In the genomic region with DNA sequence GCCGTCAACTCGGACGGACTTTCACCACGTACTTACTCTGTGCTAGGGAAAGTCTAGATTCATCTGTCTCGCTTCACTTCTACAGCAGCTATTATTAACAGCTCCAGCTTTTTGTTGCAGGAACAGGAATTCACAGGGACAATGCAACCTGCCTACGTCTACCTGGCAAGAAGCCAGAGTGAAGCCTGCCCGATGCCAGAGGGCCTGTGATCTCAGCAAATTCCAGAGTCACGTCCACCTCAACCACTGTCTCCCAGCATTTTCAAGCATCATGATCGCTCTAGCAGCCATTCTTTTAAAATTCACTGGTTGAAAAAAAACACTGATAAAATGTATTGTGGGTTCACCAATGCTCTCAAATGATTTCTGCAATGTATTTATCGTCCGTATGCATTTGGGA, we compare ENCODE assay signal across 21 mouse cellular contexts. TPM values are rescaled to one million over a fixed set of nuclear protein-coding genes. Genes with fewer than 3 reads are reported as not detected.
DNase-seq lines count a peak whose midpoint lies in the region; ATAC-seq and TF ChIP-seq lines count a peak whose summit lies in the region.
"Had no signal": no experiment of that assay in that cellular context is flagged by ENCODE, and none has a peak within 500 bp of the region (broad histone marks: within the 10 kb centered on the region; RNA-seq: fewer than 3 reads in every experiment).

No protein-coding gene starts in this region.

- no peaks in the 10 kb centered on the region for H3K9me3 ChIP-seq in heart, embryonic 13.5 days
- H3K9me3 ChIP-seq in heart, postnatal 0 days (replicated peaks; ENCODE audit: control insufficient read depth, low read length), result no peaks in the 10 kb centered on the region
- no peaks in the 10 kb centered on the region for H3K9me3 ChIP-seq in midbrain, embryonic 14.5 days (ENCODE audit: control insufficient read depth, low read length)
- H3K9me3 ChIP-seq: embryonic facial prominence, embryonic 13.5 days; forebrain, embryonic 13.5 days; hindbrain, embryonic 13.5 days had no signal

- H3K4me1 ChIP-seq in heart, embryonic 13.5 days, result peaks cover 8% of the 10 kb centered on the region; the same call in 1 of the 2 replicates
- peaks cover 6% of the 10 kb centered on the region; the same call in 1 of the 2 replicates for H3K4me1 ChIP-seq in heart, postnatal 0 days (ENCODE audit: control insufficient read depth, insufficient read depth)
- no peaks in the 10 kb centered on the region for H3K4me1 ChIP-seq in midbrain, embryonic 14.5 days (ENCODE audit: control insufficient read depth, insufficient read depth, low read length)
- H3K4me1 ChIP-seq: embryonic facial prominence, embryonic 13.5 days; hindbrain, embryonic 13.5 days had no signal

- peak overlapping the region; percentile 30 for H3K4me2 ChIP-seq in heart, embryonic 13.5 days
- H3K4me2 ChIP-seq in heart, postnatal 0 days (ENCODE audit: low read depth, low read length), result peak overlapping the region; percentile 42; the same call in 1 of the 2 replicates
- no peak overlapping the region for H3K4me2 ChIP-seq in midbrain, embryonic 14.5 days (ENCODE audit: low read length)
- H3K4me2 ChIP-seq: embryonic facial prominence, embryonic 13.5 days; forebrain, embryonic 13.5 days; hindbrain, embryonic 13.5 days had no signal

- no peak for TF ChIP-seq EP300 in heart, postnatal 0 days (IDR thresholded peaks at IDR 0.05; ENCODE audit: low read depth)

- no peaks in the 10 kb centered on the region for H3K36me3 ChIP-seq in heart, embryonic 13.5 days
- H3K36me3 ChIP-seq in heart, postnatal 0 days (replicated peaks; ENCODE audit: control insufficient read depth, insufficient read depth, low read length), result no peaks in the 10 kb centered on the region
- H3K36me3 ChIP-seq in midbrain, embryonic 14.5 days (ENCODE audit: control insufficient read depth, insufficient read depth, low read length), result no peaks in the 10 kb centered on the region
- H3K36me3 ChIP-seq: embryonic facial prominence, embryonic 13.5 days; hindbrain, embryonic 13.5 days had no signal

- H3K27me3 ChIP-seq in heart, embryonic 13.5 days (replicated peaks), result peaks cover 3% of the 10 kb centered on the region
- H3K27me3 ChIP-seq in heart, postnatal 0 days (ENCODE audit: control insufficient read depth, insufficient read depth, low read length), result no peaks in the 10 kb centered on the region
- no peaks in the 10 kb centered on the region; the same call in 1 of the 2 replicates for H3K27me3 ChIP-seq in midbrain, embryonic 14.5 days (ENCODE audit: control insufficient read depth, insufficient read depth, low read length)

- ATAC-seq in heart, embryonic 13.5 days (ENCODE audit: extremely low read depth, insufficient number of reproducible peaks, low FRiP score, low TSS enrichment), result no peak
- ATAC-seq in heart, postnatal 0 days (ENCODE audit: insufficient read depth, low read depth), result no peak
- ATAC-seq in midbrain, embryonic 14.5 days (ENCODE audit: low FRiP score, low TSS enrichment), result no peak
- ATAC-seq: activated CD4-positive, CD25-positive, alpha-beta regulatory T cell, adult 4 months; forebrain, embryonic 13.5 days; forebrain, postnatal 0 days; hindbrain, postnatal 0 days; Patski had no signal

- peak overlapping the region; percentile 5 for H3K4me3 ChIP-seq in heart, embryonic 13.5 days
- peak overlapping the region; percentile 23; the same call in 1 of the 2 replicates for H3K4me3 ChIP-seq in heart, postnatal 0 days (ENCODE audit: low read depth, low read length)
- H3K4me3 ChIP-seq in midbrain, embryonic 14.5 days (replicated peaks; ENCODE audit: low read depth, low read length), result no peak overlapping the region
- H3K4me3 ChIP-seq: embryonic facial prominence, embryonic 13.5 days; forebrain, embryonic 13.5 days; hindbrain, embryonic 13.5 days had no signal

- intact Hi-C loops in heart, postnatal 14 days (cut with DNase I), result no loop called here
- intact Hi-C loops in heart, postnatal 36 days (cut with DNase I), result no loop called here

- no peak overlapping the region for H3K9ac ChIP-seq in heart, embryonic 13.5 days
- no peak overlapping the region for H3K9ac ChIP-seq in heart, postnatal 0 days (replicated peaks; ENCODE audit: low read depth, low read length)
- H3K9ac ChIP-seq in midbrain, embryonic 14.5 days (replicated peaks; ENCODE audit: low read length), result no peak overlapping the region
- H3K9ac ChIP-seq: embryonic facial prominence, embryonic 13.5 days; forebrain, embryonic 13.5 days; forebrain, postnatal 0 days; hindbrain, embryonic 13.5 days had no signal

- DNase-seq in cerebellum, postnatal 14 days, result peak; percentile 32 to 42
- DNase-seq in cerebellum, adult 9-10 months, result no peak
- no peak for DNase-seq in heart, postnatal 14 days
- DNase-seq in heart, postnatal 0 days (ENCODE audit: low spot score), result no peak
- DNase-seq in heart, postnatal 36 days, result no peak
- no peak for DNase-seq in midbrain, embryonic 14.5 days
- DNase-seq: adrenal gland, postnatal 14 days; cerebellum, adult 18-20 months; forebrain, postnatal 0 days; gastrocnemius, postnatal 14 days; kidney, adult 11 months had no signal

- TF ChIP-seq CTCF in heart, postnatal 0 days (IDR thresholded peaks at IDR 0.05; ENCODE audit: low read depth), result no peak

- H3K27ac ChIP-seq in heart, embryonic 13.5 days (replicated peaks), result no peak overlapping the region
- H3K27ac ChIP-seq in heart, postnatal 0 days (ENCODE audit: low read depth), result no peak overlapping the region
- H3K27ac ChIP-seq in midbrain, embryonic 14.5 days (replicated peaks; ENCODE audit: low read depth, low read length), result no peak overlapping the region
- H3K27ac ChIP-seq: embryonic facial prominence, embryonic 13.5 days; forebrain, embryonic 13.5 days; hindbrain, embryonic 13.5 days; hindbrain, postnatal 0 days had no signal

- 52% methylated on average over 11 of the region's 11 CpGs for WGBS in heart, embryonic 13.5 days
- WGBS in heart, postnatal 0 days, result 30% methylated on average over 11 of the region's 11 CpGs
- 72% methylated on average over 11 of the region's 11 CpGs for WGBS in midbrain, embryonic 14.5 days

RNA-seq across cellular contexts. Expression of a gene that starts 6.9 kb away (rescaled TPM):
- 4.1 and 4.5 TPM in 2 replicates for polyA plus RNA-seq in heart, embryonic 13.5 days (2015; fragmentation: Nextera tagmentation; extraction: Ambion mirVana)
- 1 to 10 TPM; 3.3 to 4.9 TPM for total RNA-seq in heart, postnatal 14 days (2021)
- 1.8 and 3.8 TPM in 2 replicates for total RNA-seq in heart, postnatal 0 days (2014; rRNA removed; ENCODE audit: low replicate concordance)
- 2.7 and 3.2 TPM in 2 replicates for polyA plus RNA-seq in heart, postnatal 0 days (2015; fragmentation: Nextera tagmentation; extraction: Ambion mirVana)
- total RNA-seq in heart, postnatal 36 days (2021), result 1 to 10 TPM; 6.0 to 6.1 TPM
- 7.8 and 8.9 TPM in 2 replicates for polyA plus RNA-seq in midbrain, embryonic 14.5 days (2014; fragmentation: Nextera tagmentation; extraction: Ambion mirVana)
- total RNA-seq: hematopoietic stem cell, adult 5-6 weeks; MEL had no signal
- polyA plus RNA-seq: activated CD4-positive, CD25-positive, alpha-beta regulatory T cell, adult 4 months; C2C12; Patski had no signal

Comparison
In these comparisons a context has a peak if more than half of its experiments do, and no peak if none do; other contexts are left out.
1. DNase-seq: peak in cerebellum, postnatal 14 days (2 of 2); none in cerebellum, adult 9-10 months (single experiment), heart, postnatal 14 days (0 of 2), heart, postnatal 0 days (single experiment), heart, postnatal 36 days (0 of 2) and midbrain, embryonic 14.5 days (single experiment).